Mouse (Mus musculus) MEL (cell line): Measurements from ENCODE around the gene Fcrlb. TPM values are rescaled to one million over a fixed set of nuclear protein-coding genes. Genes with fewer than 3 reads are reported as not detected.

Source experiments
- DNase-seq: peaks from one replicate; pipeline ENCODE4 v3.0.0; 2011; ENCODE audit warnings: low read depth, low spot score
- H3K27ac ChIP-seq: 2 replicates; pipeline ENCODE4 v1.5.1; 2012; ENCODE audit warnings: low read depth, mild to moderate bottlenecking, control low read depth, low read length, moderate library complexity; ENCODE audit not compliant: control insufficient read depth
- H3K27me3 ChIP-seq, 2 experiments: fragments of 150-350 bp in 1 of 2; sonication (generic) in 1 of 2; 2 replicates each; pipeline ENCODE4 v1.6.1; 2012; ENCODE audit warnings: low read length in 2 of 2, mild to moderate bottlenecking in 2 of 2, improper control_type of control experiment in 1 of 2, moderate library complexity in 1 of 2; ENCODE audit not compliant: insufficient read depth in 2 of 2, control insufficient read depth in 1 of 2
- H3K36me3 ChIP-seq, 2 experiments: 2 replicates each; pipeline ENCODE4 v1.6.1; 2012 to 2014; ENCODE audit warnings: low read length in 2 of 2, improper control_type of control experiment in 1 of 2, inconsistent platforms in 1 of 2, mild to moderate bottlenecking in 1 of 2; ENCODE audit not compliant: insufficient read depth in 2 of 2, control insufficient read depth in 1 of 2
- H3K4me1 ChIP-seq, 2 experiments: fragments of 150-350 bp in 1 of 2; sonication (generic) in 1 of 2; 2 replicates each; pipeline ENCODE4 v1.6.1; 2012; ENCODE audit warnings: low read length in 2 of 2, improper control_type of control experiment in 1 of 2, mild to moderate bottlenecking in 1 of 2; ENCODE audit not compliant: insufficient read depth in 2 of 2, control insufficient read depth in 1 of 2
- H3K4me3 ChIP-seq, 2 experiments: fragments of 150-350 bp in 1 of 2; sonication (generic) in 1 of 2; 2 replicates each; pipeline ENCODE4 v1.5.1; 2012; ENCODE audit warnings: low read depth in 2 of 2, low read length in 2 of 2, mild to moderate bottlenecking in 2 of 2, moderate library complexity in 2 of 2, control low read depth in 1 of 2, improper control_type of control experiment in 1 of 2; ENCODE audit not compliant: control insufficient read depth in 1 of 2, insufficient read depth in 1 of 2
- H3K79me2 ChIP-seq: 2 replicates; pipeline ENCODE4 v1.6.1; 2012; ENCODE audit warnings: mild to moderate bottlenecking, low read length, moderate library complexity; ENCODE audit not compliant: control insufficient read depth, poor library complexity, insufficient read depth
- H3K9ac ChIP-seq: 2 replicates; pipeline ENCODE4 v1.6.1; 2012; ENCODE audit warnings: low read depth, mild to moderate bottlenecking, control low read depth, low read length, moderate library complexity; ENCODE audit not compliant: control insufficient read depth, poor library complexity, severe bottlenecking
- H3K9me3 ChIP-seq: fragments of 150-350 bp; sonication (generic); replicated peaks from 2 replicates; pipeline ENCODE4 v1.6.1; 2012; ENCODE audit warnings: mild to moderate bottlenecking, low read length, improper control_type of control experiment, moderate library complexity; ENCODE audit not compliant: insufficient read depth
- BHLHE40 ChIP-seq: IDR thresholded peaks from 2 replicates; pipeline ENCODE4 v1.6.1; 2012; ENCODE audit warnings: low read depth, mild to moderate bottlenecking, inconsistent platforms, low read length, improper control_type of control experiment, borderline replicate concordance
- CHD1 ChIP-seq: IDR thresholded peaks from 2 replicates; pipeline ENCODE4 v1.6.1; 2012; ENCODE audit warnings: low read depth, mild to moderate bottlenecking, inconsistent platforms, low read length, improper control_type of control experiment
- CHD2 ChIP-seq: IDR thresholded peaks from 2 replicates; pipeline ENCODE4 v1.6.1; 2011; ENCODE audit warnings: low read length, improper control_type of control experiment
- CTCF ChIP-seq, 3 experiments: IDR thresholded peaks in 2 of 3; conservative IDR thresholded peaks in 1 of 3; 2 replicates each; pipeline ENCODE4 v1.5.1; 2011 to 2012; ENCODE audit warnings: low read length in 3 of 3, low read depth in 2 of 3, mild to moderate bottlenecking in 2 of 3, improper control_type of control experiment in 1 of 3, inconsistent platforms in 1 of 3, mixed read lengths in 1 of 3, moderate library complexity in 1 of 3; ENCODE audit not compliant: control insufficient read depth in 1 of 3, insufficient read depth in 1 of 3, poor library complexity in 1 of 3, severe bottlenecking in 1 of 3
- E2F4 ChIP-seq: IDR thresholded peaks from 2 replicates; pipeline ENCODE4 v1.6.1; 2011; ENCODE audit warnings: low read depth, low read length, improper control_type of control experiment, borderline replicate concordance
- ELF1 ChIP-seq: IDR thresholded peaks from 2 replicates; pipeline ENCODE4 v1.6.1; 2014; ENCODE audit warnings: low read depth, mild to moderate bottlenecking, inconsistent platforms, low read length, improper control_type of control experiment, moderate library complexity
- EP300 ChIP-seq, 2 experiments: IDR thresholded peaks; 2 replicates each; pipeline ENCODE4 v1.6.1; 2011; ENCODE audit warnings: improper control_type of control experiment in 2 of 2, low read length in 2 of 2, low read depth in 1 of 2, mild to moderate bottlenecking in 1 of 2
- ETS1 ChIP-seq: IDR thresholded peaks from 2 replicates; pipeline ENCODE4 v1.6.1; 2012; ENCODE audit warnings: low read depth, mild to moderate bottlenecking, inconsistent platforms, low read length, improper control_type of control experiment, moderate library complexity
- GABPA ChIP-seq: IDR thresholded peaks from 2 replicates; pipeline ENCODE4 v1.6.1; 2012; ENCODE audit warnings: low read depth, mild to moderate bottlenecking, inconsistent platforms, low read length, improper control_type of control experiment, moderate library complexity
- GATA1 ChIP-seq: IDR thresholded peaks from 2 replicates; pipeline ENCODE4 v1.6.1; 2011; ENCODE audit warnings: low read depth, low read length, improper control_type of control experiment
- JUND ChIP-seq: IDR thresholded peaks from 2 replicates; pipeline ENCODE4 v1.6.1; 2011; ENCODE audit warnings: low read depth, mild to moderate bottlenecking, improper control_type of control experiment, low read length
- KAT2A ChIP-seq: conservative IDR thresholded peaks from 2 replicates; pipeline ENCODE4 v1.6.1; 2012; ENCODE audit warnings: low read depth, low read length, improper control_type of control experiment, inconsistent platforms
- MAFK ChIP-seq: IDR thresholded peaks from 2 replicates; pipeline ENCODE4 v1.6.1; 2011; ENCODE audit warnings: low read depth, mild to moderate bottlenecking, low read length, improper control_type of control experiment, borderline replicate concordance
- MAX ChIP-seq: IDR thresholded peaks from 2 replicates; pipeline ENCODE4 v1.6.1; 2011; ENCODE audit warnings: low read length, improper control_type of control experiment
- MAZ ChIP-seq: IDR thresholded peaks from 2 replicates; pipeline ENCODE4 v1.6.1; 2012; ENCODE audit warnings: low read depth, mild to moderate bottlenecking, inconsistent platforms, low read length, improper control_type of control experiment
- MEF2A ChIP-seq: IDR thresholded peaks from 2 replicates; pipeline ENCODE4 v1.6.1; 2014; ENCODE audit warnings: low read depth, mild to moderate bottlenecking, inconsistent platforms, low read length, improper control_type of control experiment; ENCODE audit not compliant: poor library complexity, insufficient replicate concordance, severe bottlenecking; ENCODE audit errors: extremely low read depth
- MXI1 ChIP-seq: IDR thresholded peaks from 2 replicates; pipeline ENCODE4 v1.6.1; 2011; ENCODE audit warnings: mild to moderate bottlenecking, low read depth, low read length, improper control_type of control experiment
- MYB ChIP-seq: IDR thresholded peaks from 2 replicates; pipeline ENCODE4 v1.6.1; 2011; ENCODE audit warnings: mild to moderate bottlenecking, low read depth, low read length, improper control_type of control experiment
- MYC ChIP-seq: IDR thresholded peaks from 2 replicates; pipeline ENCODE4 v1.6.1; 2011; ENCODE audit warnings: low read depth, mild to moderate bottlenecking, low read length, improper control_type of control experiment, moderate library complexity
- NELFE ChIP-seq: IDR thresholded peaks from 2 replicates; pipeline ENCODE4 v1.6.1; 2011; ENCODE audit warnings: low read depth, low read length, improper control_type of control experiment
- NRF1 ChIP-seq: IDR thresholded peaks from 2 replicates; pipeline ENCODE4 v1.6.1; 2014; ENCODE audit warnings: low read depth, mild to moderate bottlenecking, inconsistent platforms, low read length, improper control_type of control experiment, moderate library complexity; ENCODE audit not compliant: poor library complexity, insufficient read depth, severe bottlenecking
- POLR2A ChIP-seq, 2 experiments: IDR thresholded peaks; 2 replicates each; pipeline ENCODE4 v1.6.1; 2011 to 2012; ENCODE audit warnings: low read length in 2 of 2, mild to moderate bottlenecking in 2 of 2, control low read depth in 1 of 2, improper control_type of control experiment in 1 of 2, low read depth in 1 of 2, moderate library complexity in 1 of 2; ENCODE audit not compliant: control insufficient read depth in 1 of 2, insufficient read depth in 1 of 2, poor library complexity in 1 of 2
- POLR2AphosphoS2 ChIP-seq: IDR thresholded peaks from 2 replicates; pipeline ENCODE4 v1.6.1; 2011; ENCODE audit warnings: low read length, improper control_type of control experiment
- POLR2AphosphoS5 ChIP-seq: IDR thresholded peaks from 2 replicates; pipeline ENCODE4 v1.6.1; 2012; ENCODE audit warnings: low read depth, borderline replicate concordance, mild to moderate bottlenecking, inconsistent platforms, low read length, moderate library complexity, mixed read lengths
- RCOR1 ChIP-seq: IDR thresholded peaks from 2 replicates; pipeline ENCODE4 v1.6.1; 2012; ENCODE audit warnings: low read depth, mild to moderate bottlenecking, inconsistent platforms, low read length, improper control_type of control experiment
- SIN3A ChIP-seq: IDR thresholded peaks from 2 replicates; pipeline ENCODE4 v1.6.1; 2012; ENCODE audit warnings: low read length, improper control_type of control experiment, inconsistent platforms
- SMC3 ChIP-seq: IDR thresholded peaks from 2 replicates; pipeline ENCODE4 v1.6.1; 2011; ENCODE audit warnings: low read depth, low read length, improper control_type of control experiment
- TAL1 ChIP-seq: IDR thresholded peaks from 2 replicates; pipeline ENCODE4 v1.6.1; 2012; ENCODE audit warnings: mild to moderate bottlenecking, inconsistent platforms, low read length, moderate library complexity, mixed read lengths
- TBP ChIP-seq: IDR thresholded peaks from 2 replicates; pipeline ENCODE4 v1.8.0; 2011; ENCODE audit warnings: low read depth, low read length, improper control_type of control experiment
- TCF12 ChIP-seq: IDR thresholded peaks from 2 replicates; pipeline ENCODE4 v1.6.1; 2014; ENCODE audit warnings: low read depth, mild to moderate bottlenecking, inconsistent platforms, low read length, improper control_type of control experiment, moderate library complexity
- UBTF ChIP-seq: IDR thresholded peaks from 2 replicates; pipeline ENCODE4 v1.6.1; 2012; ENCODE audit warnings: low read depth, mild to moderate bottlenecking, inconsistent platforms, low read length, improper control_type of control experiment, moderate library complexity, borderline replicate concordance; ENCODE audit not compliant: insufficient read depth
- USF1 ChIP-seq: IDR thresholded peaks from 2 replicates; pipeline ENCODE4 v1.6.1; 2014; ENCODE audit warnings: low read depth, mild to moderate bottlenecking, inconsistent platforms, low read length, improper control_type of control experiment, moderate library complexity
- USF2 ChIP-seq, 2 experiments: IDR thresholded peaks; 2 replicates each; pipeline ENCODE4 v1.6.1; 2011 to 2012; ENCODE audit warnings: improper control_type of control experiment in 2 of 2, low read length in 2 of 2, borderline replicate concordance in 1 of 2, inconsistent platforms in 1 of 2, low read depth in 1 of 2, mild to moderate bottlenecking in 1 of 2; ENCODE audit not compliant: insufficient read depth in 1 of 2
- ZC3H11A ChIP-seq: IDR thresholded peaks from 2 replicates; pipeline ENCODE4 v1.6.1; 2012; ENCODE audit warnings: low read depth, mild to moderate bottlenecking, inconsistent platforms, low read length, improper control_type of control experiment
- ZKSCAN1 ChIP-seq: IDR thresholded peaks from 2 replicates; pipeline ENCODE4 v1.6.1; 2012; ENCODE audit warnings: low read depth, mild to moderate bottlenecking, inconsistent platforms, low read length, improper control_type of control experiment, moderate library complexity
- ZMIZ1 ChIP-seq: IDR thresholded peaks from 2 replicates; pipeline ENCODE4 v1.6.1; 2012; ENCODE audit warnings: low read depth, mild to moderate bottlenecking, inconsistent platforms, low read length, improper control_type of control experiment, moderate library complexity
- ZNF384 ChIP-seq: IDR thresholded peaks from 2 replicates; pipeline ENCODE4 v1.6.1; 2012; ENCODE audit warnings: low read depth, mild to moderate bottlenecking, inconsistent platforms, low read length, improper control_type of control experiment
- polyA plus RNA-seq, 2 experiments: library from polyadenylated mRNA; stranded (reverse) in 1 of 2; unstranded in 1 of 2; fragments of >175 nt in 1 of 2; fragments of >200 nt in 1 of 2; gene quantifications; 2 replicates each; pipeline versions ENCODE4 v1.2.1 to v1.2.4; 2012; ENCODE audit warnings: low replicate concordance in 2 of 2, low read depth in 1 of 2; ENCODE audit not compliant: insufficient read length in 2 of 2, insufficient read depth in 1 of 2, missing spikeins in 1 of 2
- total RNA-seq: library from RNA; depleted of rRNA; stranded (reverse); fragments of 300-350 nt; gene quantifications from 2 replicates; pipeline ENCODE4 v1.2.3, GENCODE M21; 2012

The Fcrlb gene
- total and polyA plus RNA-seq, 3 experiments: not detected

- H3K27ac ChIP-seq: peak within 1 kb of the TSS; percentile 87
- H3K36me3 ChIP-seq: peaks cover 3 to 8% of the 10 kb centered on the region in 2 experiments; a peak in 3 of 4 replicates
- peaks cover 6 to 7% of the 10 kb centered on the region in 2 experiments for H3K4me1 ChIP-seq
- no peaks in the 10 kb centered on the region for H3K9me3 ChIP-seq
- H3K79me2 ChIP-seq: peaks cover 34% of the 10 kb centered on the region
- H3K4me3 ChIP-seq: peak within 1 kb of the TSS; percentile 62 to 86
- no peaks in the 10 kb centered on the region for H3K27me3 ChIP-seq
- peak; percentile 95 for DNase-seq
- peak within 1 kb of the TSS; percentile 89 for H3K9ac ChIP-seq
- TF ChIP-seq TCF12 (peak; percentile 70), NELFE (peak; percentile 64), MXI1 (peak; percentile 99), POLR2A (IDR thresholded peaks at IDR 0.05; ENCODE audit: control insufficient read depth in 1 of 2, insufficient read depth in 1 of 2, low read depth in 1 of 2, low read length in 2 of 2, poor library complexity in 1 of 2) (peak; percentile 70 to 81; a peak in 3 of 4 replicates), POLR2AphosphoS5 (no peak), MAZ (no peak), MAX (peak; percentile 85), ZC3H11A (no peak), E2F4 (no peak), TBP (peak; percentile 86), MAFK (no peak), CHD1 (no peak), MYB (no peak), ZKSCAN1 (no peak), MEF2A (no peak), RCOR1 (no peak), BHLHE40 (peak; percentile 65; the same call in 1 of the 2 replicates), UBTF (no peak), ZMIZ1 (no peak), TAL1 (no peak), POLR2AphosphoS2 (no peak; the same call in 1 of the 2 replicates), KAT2A (no peak; the same call in 1 of the 2 replicates), USF2 (IDR thresholded peaks at IDR 0.05; ENCODE audit: borderline replicate concordance in 1 of 2, insufficient read depth in 1 of 2, low read depth in 1 of 2, low read length in 2 of 2) (no peak), CTCF (IDR thresholded peaks at IDR 0.05 in 2 of 3, conservative IDR thresholded peaks at IDR 0.05 in 1 of 3; ENCODE audit: control insufficient read depth in 1 of 3, insufficient read depth in 1 of 3, low read depth in 2 of 3, low read length in 3 of 3, poor library complexity in 1 of 3, severe bottlenecking in 1 of 3) (peak; percentile 46 to 84 (median 75)), GABPA (no peak), EP300 (IDR thresholded peaks at IDR 0.05; ENCODE audit: low read depth in 1 of 2, low read length in 2 of 2) (no peak), SIN3A (peak; percentile 88), GATA1 (no peak), NRF1 (no peak), ELF1 (peak; percentile 62; the same call in 1 of the 2 replicates), USF1 (peak; percentile 69; the same call in 1 of the 2 replicates), CHD2 (no peak), MYC (peak; percentile 80), JUND (no peak), SMC3 (no peak), ZNF384 (no peak), ETS1 (peak; percentile 59; the same call in 1 of the 2 replicates)
Observed at GRCm38 (mm10) chr1:170884978-170885561, 27.7 kb downstream of the Fcrlb start, which contains the start of the genes Gm26620 and Dusp12. Gene Gm26620, plus strand, starts transcription at chr1:170885065. Gene Dusp12, minus strand, starts transcription at chr1:170885540.
